Mouse (Mus musculus) layer of hippocampus, postnatal 10 days (tissue): ENCODE data around the gene Abcb1b. TPM values are rescaled to one million over a fixed set of nuclear protein-coding genes. Genes with fewer than 3 reads are reported as not detected.
"Not testable (repeated sequence)": the region's sequence is repeated elsewhere in the genome, so short reads cannot be mapped to it uniquely, and the experiment has no call there.

Experiments
- DNase-seq, 2 experiments: peaks; one replicate each; pipeline ENCODE4 v3.0.0; 2021; ENCODE audit warnings: low spot score in 2 of 2
- long read RNA-seq: library from polyadenylated mRNA; stranded (forward); transcript quantifications from one replicate; pipeline ENCODE4 v2.0.0, GENCODE M21; 2023
- total RNA-seq, 2 experiments: library from RNA; stranded (reverse); gene quantifications; 2 replicates each; pipeline ENCODE4 v1.2.3; 2021

The Abcb1b gene
- 1 to 10 TPM; 3.9 to 5.2 TPM for total RNA-seq
- long read RNA-seq, partial matches to known transcripts: 2 of 2 reads
- long read RNA-seq, other reads (novel, unspliced or antisense): 0 of 2 reads

DNA sequence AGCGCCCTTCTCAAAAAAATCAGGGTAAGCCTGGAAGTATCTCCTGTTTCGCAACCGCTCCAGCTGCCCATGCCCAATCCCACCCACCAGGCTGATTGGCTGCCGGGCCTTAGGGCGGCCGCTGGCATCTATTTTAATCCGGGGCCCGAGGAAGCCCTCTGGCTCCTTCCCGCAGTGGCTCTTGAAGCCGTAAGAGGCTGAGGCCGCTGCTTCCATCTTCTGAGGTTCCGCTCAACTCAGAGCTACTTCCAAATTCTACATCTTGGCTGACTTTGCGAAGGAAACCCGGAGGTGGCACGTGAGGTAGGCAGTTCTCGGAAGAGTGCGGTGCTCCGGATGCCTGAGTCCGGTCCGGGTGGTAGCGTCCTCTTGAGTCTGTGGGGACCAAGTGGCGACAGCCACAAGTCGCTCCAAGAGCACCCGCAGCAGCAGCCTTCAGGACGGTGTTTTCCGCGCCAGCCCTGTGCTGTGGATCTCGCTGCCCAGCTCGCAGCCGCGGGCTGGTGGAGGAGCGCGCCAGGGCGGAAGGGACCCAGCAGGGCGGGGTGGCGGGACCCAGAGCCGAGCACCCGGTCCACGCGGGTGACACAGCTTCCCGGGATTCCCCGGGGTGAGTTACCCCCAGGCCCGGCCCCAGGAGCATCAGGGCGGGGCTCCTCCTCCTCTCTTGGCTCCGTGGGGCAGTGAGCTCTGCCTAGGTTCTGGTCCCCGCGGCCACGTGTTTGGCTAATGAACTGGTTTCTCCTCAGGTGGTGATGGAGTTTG is at the start of gene Abcb1b:
TSS of gene Abcb1b (plus strand) at position 161 of the 765 bp plus-strand sequence.
- DNase-seq: peak; percentile 57 to 66

DNA sequence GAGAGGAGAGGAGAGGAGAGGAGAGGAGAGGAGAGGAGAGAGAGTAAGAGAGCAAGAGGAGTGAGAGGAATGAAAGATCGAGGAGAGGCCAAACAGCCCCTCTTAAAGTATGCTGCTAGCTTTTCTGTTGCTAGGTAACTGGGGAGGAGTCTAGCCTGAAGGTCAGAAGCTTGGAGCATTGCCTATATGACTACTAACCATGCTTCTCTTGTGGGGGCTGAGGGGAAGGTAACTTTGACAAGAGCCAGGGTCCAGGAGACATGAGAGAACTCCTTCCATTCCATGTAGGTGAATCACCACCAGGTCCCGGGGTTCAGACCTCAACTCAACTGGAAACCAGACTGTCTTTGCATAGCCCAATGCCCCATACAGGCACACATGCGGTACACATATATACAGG is 25.1 kb upstream of the Abcb1b start:
- no peak for DNase-seq

DNA sequence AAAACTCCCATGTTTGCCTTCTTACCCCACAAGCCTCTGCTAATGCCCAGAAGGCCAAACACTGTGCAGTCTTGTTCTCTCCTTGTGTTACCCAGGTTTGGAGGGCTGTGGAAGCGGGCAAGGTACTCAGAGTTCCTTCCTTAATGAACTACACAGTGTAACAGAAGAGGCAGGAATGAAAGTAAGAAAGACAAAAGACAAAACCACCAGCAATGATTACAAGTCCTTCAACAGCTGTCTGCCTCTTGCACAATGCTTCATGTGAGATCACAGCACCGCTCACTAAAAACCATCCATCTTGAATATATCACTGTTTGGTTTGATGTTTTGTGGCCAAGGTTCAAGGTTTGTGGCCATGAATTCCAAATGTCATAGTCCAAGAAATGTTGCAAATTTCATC is 19.6 kb upstream of the Abcb1b start:
- no peak for DNase-seq

GRCm38 (mm10) chr5:8778751-8779150 is 19.2 kb upstream of the Abcb1b start:
- no peak for DNase-seq

GRCm38 (mm10) chr5:8792281-8792680 is 5.7 kb upstream of the Abcb1b start:
- no peak for DNase-seq

DNA sequence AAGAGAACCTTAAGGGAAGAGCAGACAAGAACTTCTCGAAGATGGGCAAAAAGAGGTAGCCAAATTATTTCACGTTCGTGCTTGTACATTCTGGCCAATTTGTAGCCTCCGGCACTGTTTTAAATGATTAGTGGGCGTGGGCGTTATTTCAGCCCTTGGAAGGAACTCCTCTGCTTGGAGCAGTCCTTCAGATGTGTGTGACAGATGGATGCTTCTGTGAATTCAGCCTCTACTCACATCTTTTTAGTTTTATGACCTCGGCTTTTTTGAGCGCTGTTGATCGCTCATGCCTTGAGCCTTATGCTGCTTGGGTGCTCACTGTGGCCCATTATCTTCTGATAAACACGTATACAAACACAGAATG is 787 bp downstream of the Abcb1b start:
- no peak for DNase-seq

DNA sequence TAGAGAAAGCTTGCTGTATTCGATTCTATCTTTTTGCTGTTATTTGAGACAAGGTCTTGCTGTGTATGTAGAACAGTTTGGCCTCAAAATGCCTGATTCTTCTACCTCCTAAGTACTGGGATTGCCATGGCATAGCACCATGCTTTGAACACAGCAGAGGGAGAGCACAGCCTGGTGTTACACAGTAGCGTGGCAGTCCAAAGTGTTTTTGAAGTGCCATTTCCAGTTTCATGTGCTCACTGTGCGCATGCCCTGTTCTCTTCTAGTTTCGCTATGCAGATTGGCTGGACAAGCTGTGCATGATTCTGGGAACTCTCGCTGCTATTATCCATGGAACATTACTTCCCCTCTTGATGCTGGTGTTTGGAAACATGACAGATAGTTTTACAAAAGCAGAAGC is 7.8 kb downstream of the Abcb1b start:
- peak; percentile 10 to 24 for DNase-seq

- no peak for DNase-seq
Measured at GRCm38 (mm10) chr5:8807137-8808004, 9.4 kb downstream of the Abcb1b start.

DNA sequence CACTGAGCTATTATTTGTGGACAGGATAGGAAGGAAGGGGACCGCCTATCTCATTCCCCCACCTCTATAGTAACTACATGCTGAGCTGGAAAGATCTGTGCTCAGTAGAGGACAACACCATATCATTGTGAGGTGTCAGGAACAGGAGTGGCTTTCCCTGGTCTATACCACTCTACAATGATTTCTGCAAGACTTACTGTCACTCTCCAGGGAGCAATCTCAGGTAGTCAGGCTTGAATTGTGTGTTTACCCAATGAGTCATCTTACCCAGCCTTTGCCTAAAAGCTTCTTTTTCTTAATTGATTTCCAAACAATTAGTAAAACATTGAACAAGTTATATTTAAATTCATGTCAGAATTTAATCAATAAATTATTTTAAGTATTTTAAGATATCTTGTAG is 15.9 kb downstream of the Abcb1b start:
- DNase-seq: no peak

DNA sequence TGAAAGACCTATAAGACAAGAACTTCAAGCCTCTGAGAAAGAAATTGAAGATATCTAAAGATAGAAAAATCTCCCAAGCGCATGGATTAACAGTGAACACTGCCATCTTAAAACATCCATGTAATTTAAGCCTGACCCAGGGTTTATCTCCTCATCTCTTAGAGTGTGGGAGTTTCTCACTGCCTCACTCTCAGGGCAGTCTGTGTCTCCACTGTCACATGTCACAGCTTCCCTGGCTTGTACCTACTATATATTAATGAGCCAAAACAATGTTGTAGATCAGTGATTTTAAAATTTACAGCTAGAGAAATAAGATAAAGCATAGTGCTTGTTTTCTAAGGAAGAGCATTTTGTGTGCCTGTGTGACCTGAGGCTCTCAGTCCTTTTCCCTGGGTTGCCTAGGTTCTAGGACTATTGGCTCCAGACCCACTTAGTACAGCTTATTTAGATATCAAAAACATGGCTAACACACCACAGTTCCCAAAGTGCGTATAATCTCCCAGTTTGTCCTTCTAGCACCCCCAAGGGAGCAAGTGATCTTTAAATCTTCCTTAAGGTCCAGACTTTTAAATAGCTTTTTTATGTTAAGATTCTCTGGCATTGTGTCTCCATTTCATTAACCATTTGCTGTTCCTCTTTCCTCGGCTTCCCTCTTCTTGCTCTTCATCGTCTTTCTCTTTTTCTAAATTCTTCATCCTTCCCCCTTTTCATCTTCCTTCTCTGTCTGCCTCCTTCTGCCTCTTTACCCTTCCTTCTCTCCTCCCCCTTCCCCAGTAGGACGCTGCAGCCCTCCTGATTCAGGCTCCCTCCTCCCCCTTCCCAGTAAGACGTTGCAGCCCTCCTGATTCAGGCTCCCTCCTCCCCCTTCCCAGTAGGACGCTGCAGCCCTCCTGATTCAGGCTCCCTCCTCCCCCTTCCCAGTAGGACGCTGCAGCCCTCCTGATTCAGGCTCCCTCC is 22.0 kb downstream of the Abcb1b start:
- peak in 1 of 2 experiments; percentile 15 for DNase-seq

DNA sequence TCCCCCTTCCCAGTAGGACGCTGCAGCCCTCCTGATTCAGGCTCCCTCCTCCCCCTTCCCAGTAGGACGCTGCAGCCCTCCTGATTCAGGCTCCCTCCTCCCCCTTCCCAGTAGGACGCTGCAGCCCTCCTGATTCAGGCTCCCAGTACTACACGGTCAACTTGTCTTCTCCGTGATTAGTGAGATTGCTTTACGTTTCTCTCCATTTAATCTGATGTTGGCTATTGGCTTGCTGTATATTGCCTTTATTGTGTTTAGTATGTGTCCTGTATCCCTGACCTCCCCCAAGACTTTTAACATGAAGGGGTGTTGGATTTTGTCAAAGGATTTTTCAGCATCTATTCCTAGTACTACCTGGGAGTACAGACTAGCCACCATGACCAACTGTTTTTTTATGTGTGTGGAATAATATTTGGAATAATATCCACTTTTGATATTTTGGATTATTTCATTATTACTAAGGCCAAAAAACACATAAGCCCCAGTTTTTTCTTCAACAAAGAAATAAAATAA is 22.7 kb downstream of the Abcb1b start:
- not testable (repeated sequence) for DNase-seq

DNA sequence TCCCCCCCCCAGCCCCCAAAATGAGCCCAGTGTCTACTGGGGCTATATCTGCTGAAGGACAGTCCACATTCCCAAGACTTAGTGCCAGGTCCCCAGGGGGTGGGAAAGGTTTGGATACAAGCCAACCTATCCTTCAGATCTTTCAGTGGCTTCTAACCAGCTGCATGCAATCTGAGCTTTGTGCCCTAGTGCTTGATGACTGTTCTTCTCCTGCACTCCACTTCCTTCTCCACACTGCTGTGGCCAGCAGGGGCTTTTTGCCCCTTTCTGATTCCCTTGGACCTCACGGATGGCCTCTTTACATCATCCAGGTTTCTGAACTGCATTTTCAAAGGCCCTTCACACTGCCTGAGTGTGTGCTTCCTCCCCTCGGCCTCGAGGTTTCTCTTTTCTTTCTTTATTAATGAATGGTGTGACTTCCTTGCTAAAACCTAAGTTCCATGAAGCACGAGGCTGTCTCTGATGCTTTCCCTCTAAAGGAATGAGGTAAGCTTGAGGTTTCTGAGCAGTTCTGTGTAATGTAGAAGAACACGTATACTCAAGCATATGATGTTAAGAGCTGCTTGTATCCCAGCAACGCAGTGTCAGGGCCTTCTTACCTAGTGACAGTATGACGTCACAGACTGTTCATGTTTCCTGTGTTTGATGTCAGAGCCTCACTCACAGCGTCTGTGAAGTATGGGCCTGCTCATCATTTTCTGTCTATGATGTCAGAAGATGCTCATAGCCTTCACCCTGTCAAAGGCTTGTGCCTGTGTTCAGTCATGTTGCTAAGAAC is 40.9 kb downstream of the Abcb1b start:
- no peak for DNase-seq

DNA sequence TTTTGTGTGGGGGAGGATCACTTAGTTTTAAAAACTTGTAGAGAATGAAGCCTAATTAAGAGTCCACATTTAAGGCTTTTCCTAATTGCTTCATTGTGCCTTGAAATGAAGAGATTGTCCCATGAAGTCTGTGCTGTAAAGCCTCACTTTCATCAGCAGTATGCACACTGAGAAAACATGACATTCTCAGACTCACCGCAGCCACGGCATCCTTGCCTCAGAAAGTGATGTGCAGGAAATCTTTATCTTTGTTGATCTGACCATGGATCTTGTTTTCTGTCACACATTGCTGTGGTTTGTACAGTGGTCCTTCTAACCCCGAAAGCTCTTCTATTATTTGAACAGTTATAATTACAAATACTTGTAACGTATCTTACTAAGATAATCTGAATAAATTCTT is 41.7 kb downstream of the Abcb1b start:
- no peak for DNase-seq

- peak; percentile 73 to 75 for DNase-seq
Measured at GRCm38 (mm10) chr5:8840887-8841286, 42.9 kb downstream of the Abcb1b start.

DNA sequence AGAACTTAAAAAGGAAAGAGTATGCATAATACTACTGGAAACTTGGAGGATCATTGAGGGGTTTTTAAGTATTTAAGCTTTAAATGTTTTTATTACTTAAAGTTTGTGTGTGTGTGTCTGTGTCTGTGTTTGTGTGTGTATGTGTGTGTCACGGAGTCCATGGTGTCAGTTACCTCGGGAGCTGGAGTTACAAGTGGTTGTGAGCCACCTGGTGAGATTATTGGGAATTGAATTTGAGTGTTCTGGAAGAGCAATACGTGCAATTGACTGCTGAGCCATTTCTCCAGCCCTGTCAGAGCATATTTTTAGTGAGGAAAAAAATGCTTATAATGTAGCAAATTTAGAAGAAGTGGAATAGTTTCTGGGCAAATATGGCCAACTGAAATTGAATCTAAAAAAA is 44.9 kb downstream of the Abcb1b start:
- DNase-seq: no peak

GRCm38 (mm10) chr5:8848607-8849575 is 50.9 kb downstream of the Abcb1b start:
- not testable (repeated sequence) for DNase-seq

DNA sequence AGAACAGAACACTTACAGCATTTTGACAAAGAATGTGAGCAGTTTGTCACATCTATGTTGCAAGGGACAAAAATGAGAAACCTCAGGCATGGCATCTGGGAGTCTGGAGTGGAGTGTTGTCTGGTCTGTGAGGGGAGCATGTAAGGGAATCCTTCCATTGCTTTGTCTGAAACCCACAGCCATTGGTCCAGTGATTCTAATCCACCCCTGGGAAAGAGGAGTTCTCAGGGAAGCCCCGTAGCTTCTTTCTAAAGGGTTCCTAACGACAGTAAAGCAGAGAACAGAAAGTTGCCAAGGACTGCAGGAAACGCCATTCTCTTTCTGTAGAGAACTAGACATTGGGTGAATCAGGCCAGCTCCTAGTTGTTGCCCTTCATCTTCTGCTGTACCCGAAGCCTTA is 52.9 kb downstream of the Abcb1b start:
- DNase-seq: no peak

DNA sequence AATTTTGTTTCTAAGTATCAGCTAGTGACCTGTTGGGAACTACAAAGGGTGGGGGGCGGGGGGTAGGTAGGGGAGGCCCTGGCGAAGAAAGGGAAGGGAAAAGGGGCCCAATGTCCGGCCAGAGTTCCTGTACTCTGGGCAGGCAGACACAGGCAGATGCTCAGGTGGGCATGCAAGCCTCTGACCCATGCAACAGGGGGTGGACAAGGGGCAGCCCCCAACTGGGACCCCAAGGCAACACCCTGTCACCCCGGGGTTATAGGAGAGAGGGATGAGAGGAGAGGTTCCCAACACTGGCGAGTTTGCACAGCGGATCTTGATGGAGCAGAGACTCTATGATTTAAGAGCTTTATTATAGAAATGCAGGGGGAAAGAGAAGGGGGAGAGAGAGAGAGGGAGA is 59.3 kb downstream of the Abcb1b start:
- DNase-seq: no peak

DNA sequence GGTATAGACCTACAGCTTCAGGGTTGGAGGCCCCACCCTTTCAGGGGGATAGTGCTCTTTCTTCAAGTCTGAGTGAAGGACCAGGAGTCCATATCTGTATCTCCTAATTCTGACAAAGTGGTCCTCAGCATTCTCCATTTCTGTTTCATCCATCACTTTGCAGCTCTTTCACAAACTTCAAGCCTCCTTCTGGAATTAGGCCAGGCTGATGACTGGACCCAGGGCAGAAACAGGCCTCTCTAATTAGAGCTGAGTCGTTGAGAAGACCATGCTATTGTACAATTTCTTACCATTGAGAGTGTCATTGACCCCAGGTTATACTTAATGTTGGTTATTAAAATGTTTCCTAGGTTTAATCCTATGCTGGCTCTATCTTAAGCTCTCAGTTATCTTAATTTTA is 63.9 kb downstream of the Abcb1b start:
- no peak for DNase-seq
